Mouse (Mus musculus): ENCODE results near the gene Nudt8. TPM values are rescaled to one million over a fixed set of nuclear protein-coding genes. Genes with fewer than 3 reads are reported as not detected.

Nudt8 gene
- polyA plus RNA-seq, 1 experiment from 2014 or later, result 41.0 TPM

DNA sequence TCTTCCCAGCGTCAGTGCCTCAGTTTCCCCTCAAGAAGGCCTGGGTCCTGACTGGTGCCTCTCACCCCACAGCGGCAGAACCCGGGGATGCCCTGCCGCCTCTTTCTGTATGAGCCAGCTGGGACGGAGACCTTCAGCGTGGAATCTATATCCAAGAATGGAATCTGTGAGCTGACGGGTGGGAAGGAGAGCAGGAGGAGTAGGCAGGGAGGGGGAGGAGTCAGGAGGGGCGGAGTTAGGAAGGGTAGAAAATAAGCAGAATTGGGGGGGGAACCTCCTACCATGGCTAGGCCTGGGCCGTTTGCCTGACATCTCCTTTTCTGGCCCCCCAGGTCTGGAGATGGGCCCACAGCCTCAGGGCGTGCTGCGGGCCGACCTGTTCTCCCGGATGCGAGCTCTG lies 12.3 kb upstream of the Nudt8 start:
- no peak overlapping the region for H3K27ac ChIP-seq (ENCODE audit: poor library complexity, severe bottlenecking)
- H3K9ac ChIP-seq, result no peak overlapping the region
- H3K4me3 ChIP-seq, result no peak overlapping the region
- WGBS, result 81% methylated on average over 14 of the region's 14 CpGs
- ATAC-seq (ENCODE audit: insufficient number of reproducible peaks, low FRiP score), result no peak
- peaks cover 3% of the 10 kb centered on the region; the same call in 1 of the 2 replicates for H3K36me3 ChIP-seq
- H3K9me3 ChIP-seq (replicated peaks), result no peaks in the 10 kb centered on the region
- H3K4me2 ChIP-seq, result no peak overlapping the region
- peaks cover 10% of the 10 kb centered on the region; the same call in 1 of the 2 replicates for H3K27me3 ChIP-seq (replicated peaks)
- H3K4me1 ChIP-seq (replicated peaks), result peaks cover 30% of the 10 kb centered on the region

DNA sequence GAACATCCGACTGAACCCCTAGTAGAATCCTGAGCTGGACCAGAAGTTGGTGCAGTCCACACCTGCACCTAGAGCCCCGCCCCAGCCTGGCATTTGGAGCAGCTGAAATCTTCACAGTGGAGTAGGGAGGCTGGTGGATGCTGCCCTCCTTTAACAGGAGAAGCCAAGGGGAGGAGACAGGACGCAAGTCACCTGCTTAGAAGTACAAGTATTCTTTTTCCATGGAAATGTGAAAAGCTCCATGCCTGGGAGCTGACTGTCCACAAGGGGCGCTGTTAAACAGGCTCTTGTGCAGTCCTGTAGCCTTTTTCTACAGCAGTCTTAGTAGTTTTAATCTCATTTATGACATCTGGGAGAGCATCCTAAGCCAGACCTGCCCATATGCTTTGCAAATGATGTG lies 11.6 kb upstream of the Nudt8 start:
- 80% methylated on average over 4 of the region's 4 CpGs for WGBS
- Histone ChIP-seq H3K27me3 (replicated peaks) (peaks cover 10% of the 10 kb centered on the region; the same call in 1 of the 2 replicates), H3K4me2 (no peak overlapping the region), H3K9ac (no peak overlapping the region), H3K36me3 (peaks cover 3% of the 10 kb centered on the region; the same call in 1 of the 2 replicates), H3K27ac (ENCODE audit: poor library complexity, severe bottlenecking) (no peak overlapping the region), H3K4me1 (replicated peaks) (peaks cover 26% of the 10 kb centered on the region), H3K4me3 (no peak overlapping the region), H3K9me3 (replicated peaks) (no peaks in the 10 kb centered on the region)
- ATAC-seq (ENCODE audit: insufficient number of reproducible peaks, low FRiP score), result no peak

DNA sequence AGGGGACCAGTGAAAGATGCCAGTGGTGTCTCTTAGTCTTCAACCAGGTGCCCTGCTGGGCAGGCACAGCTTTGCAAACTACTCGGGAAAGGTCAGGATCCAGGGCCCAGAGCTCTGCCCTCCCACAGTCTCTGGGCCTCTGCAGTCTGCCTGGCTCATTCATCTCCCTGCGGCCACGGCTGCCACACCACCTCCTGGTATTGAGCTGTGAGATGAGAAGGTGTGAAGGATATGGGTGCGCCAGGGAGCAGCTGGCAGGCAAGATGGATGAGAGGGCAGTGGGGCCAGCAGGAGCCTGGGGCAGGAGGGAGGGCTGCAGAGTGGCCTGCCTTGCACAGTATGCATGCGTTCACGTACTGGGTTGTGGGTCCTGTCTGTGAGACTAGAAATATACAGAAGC lies 9.6 kb upstream of the Nudt8 start:
- Histone ChIP-seq H3K36me3 (peaks cover 3% of the 10 kb centered on the region; the same call in 1 of the 2 replicates), H3K27me3 (replicated peaks) (peaks cover 15% of the 10 kb centered on the region; the same call in 1 of the 2 replicates), H3K4me1 (replicated peaks) (peaks cover 13% of the 10 kb centered on the region), H3K4me3 (no peak overlapping the region), H3K4me2 (no peak overlapping the region), H3K27ac (ENCODE audit: poor library complexity, severe bottlenecking) (no peak overlapping the region), H3K9ac (no peak overlapping the region; the same call in 1 of the 2 replicates), H3K9me3 (replicated peaks) (no peaks in the 10 kb centered on the region)
- ATAC-seq (ENCODE audit: insufficient number of reproducible peaks, low FRiP score), result no peak
- 54% methylated on average over 6 of the region's 6 CpGs for WGBS

- peaks cover 3% of the 10 kb centered on the region; the same call in 1 of the 2 replicates for H3K36me3 ChIP-seq
- no peaks in the 10 kb centered on the region for H3K9me3 ChIP-seq (replicated peaks)
- WGBS, result 89% methylated on average over 3 of the region's 3 CpGs
- H3K4me2 ChIP-seq, result no peak overlapping the region
- H3K4me3 ChIP-seq, result no peak overlapping the region
- no peak overlapping the region for H3K27ac ChIP-seq (ENCODE audit: poor library complexity, severe bottlenecking)
- no peak for ATAC-seq (ENCODE audit: insufficient number of reproducible peaks, low FRiP score)
- no peak overlapping the region for H3K9ac ChIP-seq
- peaks cover 15% of the 10 kb centered on the region; the same call in 1 of the 2 replicates for H3K27me3 ChIP-seq (replicated peaks)
- H3K4me1 ChIP-seq (replicated peaks), result peaks cover 6% of the 10 kb centered on the region
Measured at GRCm38 (mm10) chr19:3991562-3991961, 8.8 kb upstream of the Nudt8 start.

GRCm38 (mm10) chr19:3991966-3992365 lies 8.4 kb upstream of the Nudt8 start:
- no peak for ATAC-seq (ENCODE audit: insufficient number of reproducible peaks, low FRiP score)
- H3K4me3 ChIP-seq, result no peak overlapping the region
- 85% methylated on average over 3 of the region's 3 CpGs for WGBS
- H3K9me3 ChIP-seq (replicated peaks), result no peaks in the 10 kb centered on the region
- peaks cover 15% of the 10 kb centered on the region; the same call in 1 of the 2 replicates for H3K27me3 ChIP-seq (replicated peaks)
- H3K4me2 ChIP-seq, result no peak overlapping the region
- H3K9ac ChIP-seq, result no peak overlapping the region
- peaks cover 3% of the 10 kb centered on the region; the same call in 1 of the 2 replicates for H3K36me3 ChIP-seq
- peaks cover 2% of the 10 kb centered on the region for H3K4me1 ChIP-seq (replicated peaks)
- no peak overlapping the region for H3K27ac ChIP-seq (ENCODE audit: poor library complexity, severe bottlenecking)

DNA sequence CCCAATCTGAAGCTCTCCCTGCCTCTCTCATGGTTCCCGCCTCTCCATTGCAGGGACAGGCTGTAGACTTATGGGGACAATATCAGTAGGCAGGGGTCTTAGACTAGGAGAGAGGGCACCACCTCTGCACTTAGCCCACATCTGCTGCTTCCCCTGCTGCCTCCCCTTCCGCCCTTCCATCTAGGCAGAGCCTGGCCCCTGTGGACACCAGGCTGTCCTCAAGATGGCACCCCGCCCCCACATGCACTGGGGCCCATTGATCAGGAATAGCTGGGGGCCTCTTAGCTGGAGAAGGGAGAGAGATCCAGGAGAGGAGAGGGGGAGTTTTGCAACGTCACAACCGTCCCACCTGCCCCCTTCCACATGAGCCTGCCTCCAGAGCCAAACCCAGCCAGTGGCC lies 8.0 kb upstream of the Nudt8 start, which contains the start of gene Tbx10:
Gene Tbx10, plus strand, starts transcription at position 337 of the 400 bp plus-strand sequence.
- Histone ChIP-seq H3K36me3 (peaks cover 3% of the 10 kb centered on the region; the same call in 1 of the 2 replicates), H3K9ac (no peak within 1 kb of the TSS), H3K4me1 (replicated peaks) (peaks cover 4% of the 10 kb centered on the region; the same call in 1 of the 2 replicates), H3K9me3 (replicated peaks) (no peaks in the 10 kb centered on the region), H3K27me3 (replicated peaks) (peaks cover 15% of the 10 kb centered on the region; the same call in 1 of the 2 replicates), H3K4me3 (no peak within 1 kb of the TSS), H3K4me2 (no peak within 1 kb of the TSS), H3K27ac (ENCODE audit: poor library complexity, severe bottlenecking) (no peak within 1 kb of the TSS)
- ATAC-seq (ENCODE audit: insufficient number of reproducible peaks, low FRiP score), result no peak
- WGBS, result 41% methylated on average over 5 of the region's 5 CpGs

DNA sequence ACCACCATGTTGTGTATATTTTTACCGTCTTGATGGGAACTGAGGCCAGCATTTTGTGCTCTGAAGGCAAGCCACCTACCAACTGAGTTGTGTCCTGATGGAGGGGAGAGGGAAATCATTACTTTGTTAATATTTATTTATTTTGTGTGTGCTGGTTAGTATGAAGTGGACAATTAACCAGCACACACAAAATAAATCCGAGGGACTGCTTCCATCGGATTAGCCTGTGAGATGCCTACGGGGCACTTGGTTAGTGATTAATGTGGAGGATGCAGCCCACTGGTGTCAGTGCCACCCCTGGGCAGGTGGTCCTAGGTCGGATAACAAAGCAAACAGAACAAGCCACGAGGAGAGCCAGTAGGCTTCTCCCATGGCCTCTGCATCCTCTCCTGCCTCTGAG lies 5.4 kb upstream of the Nudt8 start:
- Histone ChIP-seq H3K36me3 (no peaks in the 10 kb centered on the region), H3K4me3 (no peak overlapping the region), H3K27me3 (replicated peaks) (peaks cover 15% of the 10 kb centered on the region; the same call in 1 of the 2 replicates), H3K9me3 (replicated peaks) (no peaks in the 10 kb centered on the region), H3K9ac (no peak overlapping the region), H3K27ac (ENCODE audit: poor library complexity, severe bottlenecking) (no peak overlapping the region), H3K4me1 (replicated peaks) (peaks cover 14% of the 10 kb centered on the region), H3K4me2 (no peak overlapping the region)
- WGBS, result 66% methylated on average over 6 of the region's 6 CpGs
- no peak for ATAC-seq (ENCODE audit: insufficient number of reproducible peaks, low FRiP score)

DNA sequence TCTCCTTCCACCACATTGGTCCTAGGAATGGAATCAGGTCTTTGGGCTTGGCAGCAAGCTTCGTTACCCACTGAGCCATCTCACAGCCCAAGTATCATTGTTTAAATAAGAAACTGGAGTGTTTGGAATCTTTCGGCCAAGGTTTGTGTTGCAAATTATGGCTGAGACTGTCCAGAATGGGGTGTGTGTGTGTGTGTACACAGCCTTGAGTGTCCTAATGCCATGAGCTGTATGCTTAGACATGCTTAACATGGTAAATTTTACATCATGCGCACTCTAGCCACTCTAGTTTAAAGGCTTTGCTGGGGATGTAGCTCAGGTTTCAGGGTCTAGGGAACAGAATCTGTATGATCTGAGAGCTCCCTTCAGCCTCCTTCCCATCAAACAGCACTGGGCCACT lies 4.9 kb upstream of the Nudt8 start:
- Histone ChIP-seq H3K36me3 (no peaks in the 10 kb centered on the region), H3K9ac (no peak overlapping the region), H3K27ac (ENCODE audit: poor library complexity, severe bottlenecking) (no peak overlapping the region), H3K9me3 (replicated peaks) (no peaks in the 10 kb centered on the region), H3K4me2 (no peak overlapping the region), H3K4me3 (no peak overlapping the region), H3K4me1 (replicated peaks) (peaks cover 14% of the 10 kb centered on the region), H3K27me3 (replicated peaks) (peaks cover 15% of the 10 kb centered on the region; the same call in 1 of the 2 replicates)
- ATAC-seq (ENCODE audit: insufficient number of reproducible peaks, low FRiP score), result no peak
- WGBS, result 88% methylated on average over 3 of the region's 3 CpGs

- Histone ChIP-seq H3K9me3 (replicated peaks) (no peaks in the 10 kb centered on the region), H3K27ac (ENCODE audit: poor library complexity, severe bottlenecking) (no peak overlapping the region), H3K4me3 (no peak overlapping the region), H3K9ac (no peak overlapping the region), H3K4me2 (no peak overlapping the region), H3K27me3 (replicated peaks) (peaks cover 10% of the 10 kb centered on the region; the same call in 1 of the 2 replicates), H3K36me3 (no peaks in the 10 kb centered on the region), H3K4me1 (replicated peaks) (peaks cover 18% of the 10 kb centered on the region)
- ATAC-seq (ENCODE audit: insufficient number of reproducible peaks, low FRiP score), result no peak
- WGBS, result 64% methylated on average over 7 of the region's 7 CpGs
Measured at GRCm38 (mm10) chr19:3996106-3996505, 4.3 kb upstream of the Nudt8 start.

DNA sequence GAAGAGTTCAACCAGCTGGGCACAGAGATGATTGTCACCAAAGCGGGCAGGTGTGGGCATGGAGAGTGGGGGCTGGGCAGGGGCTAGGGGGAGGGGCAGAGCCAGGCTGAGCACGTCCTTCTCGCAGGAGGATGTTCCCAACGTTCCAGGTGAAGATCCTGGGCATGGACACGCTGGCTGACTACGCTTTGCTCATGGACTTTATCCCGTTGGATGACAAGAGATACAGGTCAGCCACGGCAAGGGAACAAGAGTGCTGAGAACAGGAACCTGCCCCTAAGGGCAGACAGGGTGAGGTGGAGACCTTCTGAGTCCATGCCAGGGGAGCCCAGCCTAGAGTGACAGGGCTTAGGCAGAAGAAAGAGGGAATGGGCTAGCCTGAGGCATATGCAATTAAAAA lies 3.6 kb upstream of the Nudt8 start:
- Histone ChIP-seq H3K4me2 (no peak overlapping the region), H3K9me3 (replicated peaks) (no peaks in the 10 kb centered on the region), H3K27me3 (replicated peaks) (0 out of 2 replicates have a peak, but pooled peaks cover 5% of the 10 kb centered on the region), H3K4me1 (replicated peaks) (peaks cover 25% of the 10 kb centered on the region), H3K27ac (ENCODE audit: poor library complexity, severe bottlenecking) (no peak overlapping the region), H3K4me3 (no peak overlapping the region), H3K9ac (no peak overlapping the region), H3K36me3 (no peaks in the 10 kb centered on the region)
- WGBS, result 80% methylated on average over 8 of the region's 8 CpGs
- no peak for ATAC-seq (ENCODE audit: insufficient number of reproducible peaks, low FRiP score)

DNA sequence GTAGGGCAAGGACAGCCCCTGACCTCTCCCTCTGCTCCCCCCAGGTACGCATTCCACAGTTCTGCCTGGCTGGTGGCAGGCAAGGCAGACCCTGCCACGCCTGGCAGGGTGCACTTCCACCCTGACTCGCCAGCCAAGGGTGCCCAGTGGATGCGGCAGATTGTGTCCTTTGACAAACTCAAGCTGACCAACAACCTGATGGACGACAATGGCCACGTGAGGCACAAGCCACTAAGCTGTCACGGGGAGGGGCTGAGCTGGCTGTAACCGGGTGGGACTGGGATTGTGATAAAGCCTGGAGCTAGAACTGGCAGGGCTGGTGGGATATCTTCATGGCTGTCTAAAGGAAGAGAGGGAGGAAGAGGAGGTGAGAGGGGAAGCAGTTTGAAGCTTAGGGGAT lies 3.1 kb upstream of the Nudt8 start:
- ATAC-seq (ENCODE audit: insufficient number of reproducible peaks, low FRiP score), result no peak
- WGBS, result 48% methylated on average over 8 of the region's 8 CpGs
- Histone ChIP-seq H3K27me3 (replicated peaks) (0 out of 2 replicates have a peak, but pooled peaks cover 5% of the 10 kb centered on the region), H3K36me3 (no peaks in the 10 kb centered on the region), H3K27ac (ENCODE audit: poor library complexity, severe bottlenecking) (no peak overlapping the region), H3K4me1 (replicated peaks) (peaks cover 30% of the 10 kb centered on the region), H3K9ac (no peak overlapping the region), H3K9me3 (replicated peaks) (no peaks in the 10 kb centered on the region), H3K4me2 (no peak overlapping the region), H3K4me3 (no peak overlapping the region)

- Histone ChIP-seq H3K27me3 (replicated peaks) (0 out of 2 replicates have a peak, but pooled peaks cover 5% of the 10 kb centered on the region), H3K9me3 (replicated peaks) (no peaks in the 10 kb centered on the region), H3K4me1 (replicated peaks) (peaks cover 40% of the 10 kb centered on the region), H3K27ac (ENCODE audit: poor library complexity, severe bottlenecking) (no peak overlapping the region), H3K9ac (0 out of 2 replicates have a peak overlapping the region, but pooled peaks have one; percentile 3), H3K4me2 (no peak overlapping the region), H3K4me3 (no peak overlapping the region), H3K36me3 (no peaks in the 10 kb centered on the region)
- ATAC-seq (ENCODE audit: insufficient number of reproducible peaks, low FRiP score), result no peak
- WGBS, result 67% methylated on average over 8 of the region's 8 CpGs
Measured at GRCm38 (mm10) chr19:3998335-3998734, 2.0 kb upstream of the Nudt8 start.

All from heart, embryonic 12.5 days (tissue).